Mouse (Mus musculus) embryo, embryonic 11 days (tissue): ENCODE results near the gene Slc43a1.
"Not testable (repeated sequence)": the region's sequence is repeated elsewhere in the genome, so short reads cannot be mapped to it uniquely, and the experiment has no call there.

Experiments
- DNase-seq: peaks from one replicate; pipeline ENCODE4 v3.0.0-alpha.2; 2015

The Slc43a1 gene

GRCm38 (mm10) chr2:84868977-84869376 lies 30.3 kb downstream of the Slc43a1 start:
- no peak for DNase-seq

- no peak for DNase-seq
Measured at GRCm38 (mm10) chr2:84870623-84871160, 32.0 kb downstream of the Slc43a1 start.

DNA sequence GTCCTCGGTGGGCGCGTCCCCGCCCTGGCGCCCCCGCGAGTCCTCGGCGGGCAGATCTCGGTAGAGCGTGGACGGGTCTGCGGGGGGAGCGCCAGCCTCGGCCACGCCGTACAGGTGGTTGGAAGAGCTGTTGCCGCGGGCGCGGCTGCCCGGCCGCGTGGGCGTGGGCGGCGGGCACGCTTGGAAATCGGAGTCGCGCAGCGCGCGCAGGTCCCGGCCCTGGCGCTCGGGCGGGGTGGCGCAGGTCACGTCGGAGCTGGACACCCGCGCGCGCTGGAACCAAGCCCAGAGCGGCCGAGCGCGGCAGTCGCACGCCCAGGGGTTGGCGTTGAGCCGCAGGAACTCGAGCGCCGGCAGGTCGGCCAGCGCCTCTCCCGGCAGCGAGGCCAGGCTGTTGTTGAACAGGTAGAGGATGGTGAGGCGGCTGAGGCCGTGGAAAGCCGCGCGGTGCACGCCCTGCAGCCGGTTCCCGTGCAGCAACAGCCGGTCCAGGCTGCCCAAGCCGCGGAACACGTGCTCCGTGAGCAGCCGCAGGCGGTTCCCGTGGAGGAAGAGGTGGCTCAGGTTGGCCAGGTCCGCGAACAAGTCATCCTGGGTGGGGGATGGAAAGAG lies 33.6 kb downstream of the Slc43a1 start:
- DNase-seq, result peak; percentile 52

DNA sequence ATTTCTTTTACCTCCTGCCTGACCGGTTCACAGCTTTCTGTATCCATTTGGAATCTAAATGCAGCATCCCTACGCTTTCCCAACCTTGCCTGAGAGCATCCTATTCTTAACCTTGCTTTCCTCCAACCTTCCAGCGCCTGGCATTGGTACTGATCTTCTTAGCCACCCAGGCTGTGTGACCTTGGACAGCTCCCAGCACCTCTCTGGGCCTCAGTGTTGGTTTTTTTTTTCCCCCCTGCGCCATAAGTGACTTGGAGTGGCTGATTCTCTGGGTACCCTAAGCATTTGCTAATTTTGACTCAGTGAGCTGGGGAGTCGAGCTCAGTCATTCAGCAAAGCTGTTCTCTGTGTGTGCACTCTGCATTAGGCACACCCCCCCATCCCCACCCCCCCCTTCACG lies 37.2 kb downstream of the Slc43a1 start:
- no peak for DNase-seq

- no peak for DNase-seq
Measured at GRCm38 (mm10) chr2:84880590-84880989, 41.9 kb downstream of the Slc43a1 start.

DNA sequence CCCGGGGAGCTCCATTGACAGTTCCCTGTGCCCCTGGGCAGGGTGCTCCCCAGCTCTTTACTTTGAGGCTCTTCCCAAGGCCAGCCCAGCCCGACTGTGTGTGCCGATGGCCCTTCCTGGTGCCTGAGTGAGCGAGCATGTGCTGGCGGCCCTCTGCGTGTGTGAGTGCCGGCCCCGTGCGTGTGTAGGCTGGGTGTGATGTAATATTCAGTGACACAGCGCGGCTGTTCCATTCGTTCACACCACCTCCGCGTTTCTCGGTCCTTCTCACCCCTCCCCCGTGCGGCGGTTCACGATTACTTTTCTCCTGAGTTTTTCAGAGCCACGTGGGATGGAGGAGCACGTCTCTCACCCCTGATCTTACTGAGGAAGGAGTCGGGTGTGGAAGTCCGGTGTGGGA lies 44.0 kb downstream of the Slc43a1 start:
- no peak for DNase-seq

GRCm38 (mm10) chr2:84883084-84883483 lies 44.4 kb downstream of the Slc43a1 start:
- no peak for DNase-seq

DNA sequence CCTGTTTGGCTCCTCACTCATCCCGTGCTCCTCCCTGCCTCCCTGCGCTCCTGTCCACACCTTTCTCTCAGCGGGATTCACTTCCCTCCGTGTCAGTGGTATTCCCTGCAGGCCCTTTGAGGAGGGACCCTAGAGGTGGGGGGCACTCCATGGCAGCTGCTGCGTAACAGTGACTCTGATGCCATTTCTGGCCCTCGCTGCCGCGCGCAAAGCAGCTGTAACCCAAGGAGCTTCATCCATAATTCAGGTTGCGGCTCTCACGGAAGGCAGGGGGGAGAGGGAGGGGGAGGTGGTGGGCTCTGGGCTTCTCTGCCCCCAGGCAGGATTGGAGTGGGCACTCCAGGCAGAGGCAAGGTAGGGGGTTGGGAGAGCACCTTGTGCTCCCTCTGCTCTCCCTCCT lies 44.9 kb downstream of the Slc43a1 start:
- peak; percentile 47 for DNase-seq

GRCm38 (mm10) chr2:84883942-84884341 lies 45.3 kb downstream of the Slc43a1 start:
- no peak for DNase-seq

GRCm38 (mm10) chr2:84884611-84885010 lies 46.0 kb downstream of the Slc43a1 start:
- no peak for DNase-seq

DNA sequence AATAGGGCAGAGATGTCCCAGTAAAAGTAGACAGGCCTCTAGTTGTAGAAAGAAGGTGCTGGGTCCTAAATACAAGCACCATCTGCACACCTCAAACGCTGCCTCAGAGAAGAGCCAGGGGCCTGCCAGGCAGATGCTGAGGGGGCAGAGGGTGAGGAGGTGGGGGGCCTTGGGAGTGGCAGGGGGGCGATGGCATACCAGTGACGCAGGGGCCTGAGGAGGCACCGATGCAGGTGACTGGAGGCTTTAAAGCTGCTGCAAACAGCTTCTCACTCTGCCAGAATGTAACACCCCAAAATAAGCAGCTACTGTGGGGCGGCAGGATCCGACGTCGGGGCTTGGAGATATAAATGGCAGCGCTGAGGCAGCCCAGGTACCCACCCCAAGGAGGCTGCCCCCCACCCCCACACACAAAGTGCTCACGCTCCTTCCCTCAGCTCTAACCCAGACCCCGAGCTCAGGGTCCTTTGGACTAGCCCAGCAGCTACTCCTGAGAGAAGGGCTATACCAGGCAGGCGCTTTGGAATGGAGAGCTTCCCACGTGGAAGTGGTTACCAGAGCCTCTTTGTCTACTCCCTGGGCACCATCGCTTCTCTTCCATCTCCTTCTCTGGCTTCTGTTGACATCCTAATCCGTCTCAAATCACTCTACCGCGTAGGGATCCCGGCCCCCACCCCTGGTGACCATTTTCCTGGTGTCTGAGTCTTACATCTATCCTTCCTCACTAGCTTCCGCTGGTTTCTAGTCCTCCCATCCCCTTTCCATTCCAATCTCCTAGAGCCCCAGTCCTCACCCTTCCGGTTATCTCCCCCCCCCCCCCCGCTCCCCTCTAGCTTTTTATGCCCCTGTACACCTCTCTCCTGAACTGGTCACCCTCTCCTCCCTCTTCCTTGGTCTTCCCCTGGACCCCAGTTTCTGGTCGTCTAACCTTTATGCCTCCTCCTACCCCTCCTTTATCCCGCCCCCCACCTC lies 46.7 kb downstream of the Slc43a1 start:
- DNase-seq, result no peak

- peak; percentile 43 for DNase-seq
Measured at GRCm38 (mm10) chr2:84886234-84886731, 47.6 kb downstream of the Slc43a1 start, which contains the start of gene Rtn4rl2. Gene Rtn4rl2, minus strand, starts transcription at chr2:84886710.

DNA sequence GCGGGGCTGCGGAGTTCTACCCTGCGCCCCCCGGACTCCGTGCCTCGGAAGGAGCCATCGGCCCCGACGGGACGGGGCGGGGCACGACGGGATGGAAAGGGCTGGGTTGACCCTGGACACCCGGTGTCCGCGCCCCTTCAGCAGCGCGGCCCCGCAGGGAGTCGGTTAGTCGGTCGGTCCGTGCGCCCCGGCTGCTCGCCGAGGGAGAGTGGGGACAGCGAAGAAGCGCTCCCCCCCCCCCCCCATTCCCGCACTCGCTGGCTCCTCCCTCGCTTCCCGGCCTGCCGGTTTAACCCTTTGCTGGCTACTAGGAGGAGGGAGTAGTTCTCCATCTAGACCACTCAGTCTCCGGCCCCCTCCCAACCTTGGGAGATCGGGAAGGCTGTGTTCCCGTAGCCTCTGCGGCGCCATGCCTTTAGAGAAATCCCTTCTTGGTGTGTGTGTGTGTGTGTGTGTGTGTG lies 48.2 kb downstream of the Slc43a1 start:
- peak; percentile 84 for DNase-seq

DNA sequence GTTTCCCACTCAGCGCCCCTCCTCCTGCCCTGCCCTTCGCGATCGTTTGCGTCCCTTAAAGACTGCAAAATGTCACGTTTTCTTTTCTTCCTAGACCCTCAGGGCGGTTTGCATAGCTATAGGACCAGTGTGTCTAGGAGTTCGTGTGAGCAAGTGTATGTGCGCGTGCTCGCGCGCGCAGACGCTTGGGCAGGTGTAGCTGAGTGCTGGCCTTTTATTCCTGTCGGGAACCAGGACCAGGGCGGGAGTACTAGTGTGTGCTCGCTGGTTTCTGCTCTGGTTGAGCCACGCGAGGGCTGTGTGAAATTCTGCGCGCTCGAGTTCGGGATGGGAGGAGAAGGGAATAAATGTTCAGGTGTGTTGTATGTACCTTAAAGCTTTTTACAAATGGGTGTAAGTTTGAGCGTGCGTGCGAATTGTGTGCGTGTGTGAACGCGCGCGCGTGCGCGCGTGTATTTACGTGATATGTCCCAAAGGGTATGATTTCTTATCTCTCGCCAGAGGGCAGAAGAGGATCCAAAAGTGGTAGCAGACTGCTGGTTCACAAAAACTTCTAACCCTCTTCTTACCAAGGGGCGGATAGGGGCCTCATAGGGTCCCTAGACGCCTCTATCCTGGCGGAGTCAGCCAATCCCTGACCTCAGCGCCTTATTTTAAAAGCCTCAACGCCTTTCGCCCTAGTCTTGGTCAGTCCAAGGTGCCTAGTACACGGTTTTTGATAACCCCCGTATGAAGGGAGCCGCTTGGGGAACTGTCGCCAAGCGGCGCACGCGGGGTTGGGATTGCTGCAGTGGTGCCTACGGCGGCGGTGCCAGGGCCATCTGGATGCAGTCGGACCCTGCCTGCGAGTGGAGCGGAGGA lies 49.0 kb downstream of the Slc43a1 start:
- peak; percentile 45 for DNase-seq

GRCm38 (mm10) chr2:84888657-84889315 lies 50.1 kb downstream of the Slc43a1 start:
- peak; percentile 80 for DNase-seq

DNA sequence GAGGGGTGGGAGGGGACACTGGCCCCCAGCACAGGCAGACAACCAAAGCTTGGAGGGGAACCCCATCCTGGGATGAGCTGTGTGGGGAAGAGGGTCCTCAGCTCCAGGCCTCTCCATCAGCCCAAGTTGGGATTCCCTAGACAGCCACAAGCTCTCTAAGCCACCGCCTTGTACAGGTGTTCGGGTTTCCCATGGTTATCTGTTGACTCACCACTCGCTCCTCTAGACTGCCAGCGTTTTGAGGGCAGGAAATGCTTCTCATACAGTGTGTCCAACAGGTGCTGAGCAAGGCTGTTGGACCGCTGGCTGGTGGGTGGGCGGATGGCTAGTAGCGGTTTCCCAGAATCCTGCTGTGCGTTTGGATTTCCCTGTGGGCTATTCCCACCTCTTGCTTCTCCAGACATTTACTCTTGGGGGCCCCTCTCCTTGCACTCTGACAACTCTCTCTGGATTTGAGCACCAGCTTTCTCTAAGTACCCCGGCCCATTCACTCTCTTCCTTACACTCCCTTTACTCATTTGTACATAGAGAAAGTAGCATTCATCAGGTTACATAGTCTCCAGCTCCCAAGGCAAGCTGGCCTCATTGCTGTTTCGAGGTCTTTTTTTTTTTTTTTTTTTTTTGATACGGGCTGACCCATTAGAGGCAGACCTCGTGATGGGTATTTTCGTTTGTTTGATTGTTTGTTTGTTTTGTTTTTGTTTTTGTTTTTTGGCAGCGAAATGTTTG lies 50.8 kb downstream of the Slc43a1 start:
- DNase-seq, result peak; percentile 18

DNA sequence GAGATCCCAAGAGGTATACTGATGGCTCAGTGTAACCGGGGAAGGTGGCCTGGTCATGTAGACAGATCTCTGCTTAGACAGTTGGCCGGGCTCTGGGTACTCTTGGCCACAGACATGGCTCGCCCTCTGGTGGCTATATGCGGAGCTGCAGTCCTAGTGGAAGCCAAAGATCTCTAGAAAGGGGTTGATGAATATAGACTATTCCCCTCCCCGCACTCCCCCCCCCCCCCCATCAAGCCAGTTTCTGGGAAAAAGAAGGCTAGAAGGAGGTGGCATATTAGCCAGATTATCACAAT lies 51.3 kb downstream of the Slc43a1 start:
- DNase-seq, result peak; percentile 90

- DNase-seq, result no peak
Measured at GRCm38 (mm10) chr2:84893359-84893758, 54.7 kb downstream of the Slc43a1 start.

GRCm38 (mm10) chr2:84895495-84896198 lies 57.0 kb downstream of the Slc43a1 start:
- DNase-seq, result no peak

DNA sequence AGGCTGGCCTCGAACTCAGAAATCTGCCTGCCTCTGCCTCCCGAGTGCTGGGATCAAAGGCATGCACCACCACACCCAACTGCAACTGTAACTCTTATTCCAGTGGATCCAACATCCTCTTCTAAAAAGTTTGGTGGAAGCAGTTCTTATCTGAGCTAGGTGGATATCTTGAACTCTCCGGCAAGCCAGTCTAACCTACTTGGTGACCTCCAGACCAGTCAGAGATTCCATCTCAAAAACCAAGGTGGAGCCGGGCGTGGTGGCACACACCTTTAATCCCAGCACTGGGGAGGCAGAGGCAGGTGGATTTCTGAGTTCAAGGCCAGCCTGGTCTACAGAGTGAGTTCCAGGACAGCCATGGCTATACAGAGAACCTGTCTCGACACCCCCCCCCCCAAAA lies 58.0 kb downstream of the Slc43a1 start:
- not testable (repeated sequence) for DNase-seq

GRCm38 (mm10) chr2:84912722-84913121 lies 74.1 kb downstream of the Slc43a1 start:
- peak; percentile 42 for DNase-seq
